Mouse (Mus musculus) hindbrain, postnatal 0 days (tissue): ENCODE measurements around the gene Mus81. TPM values are rescaled to one million over a fixed set of nuclear protein-coding genes. Genes with fewer than 3 reads are reported as not detected.

Experiments
- ATAC-seq: fragments of 200-750 bp; cut with Nextera tagmentation; 2 replicates; pipeline ENCODE4 v1.8.0; 2017; ENCODE audit warnings: mild to moderate bottlenecking, moderate TSS enrichment, moderate library complexity
- DNase-seq: peaks from one replicate; pipeline ENCODE4 v3.0.0-alpha.2; 2015; ENCODE audit warnings: low spot score
- H3K27ac ChIP-seq: fragments of 300-500 bp; sonication (generic); 2 replicates; pipeline ENCODE4 v1.5.1; 2014; ENCODE audit warnings: mild to moderate bottlenecking
- H3K27me3 ChIP-seq: fragments of 300-500 bp; sonication (generic); 2 replicates; pipeline ENCODE4 v1.6.1; 2014; ENCODE audit warnings: low read length, mixed read lengths; ENCODE audit not compliant: insufficient read depth
- H3K36me3 ChIP-seq: fragments of 300-500 bp; sonication (generic); 2 replicates; pipeline ENCODE4 v1.6.1; 2014; ENCODE audit warnings: low read length, mixed read lengths; ENCODE audit not compliant: insufficient read depth
- H3K4me1 ChIP-seq: fragments of 300-500 bp; sonication (generic); 2 replicates; pipeline ENCODE4 v1.6.1; 2014; ENCODE audit warnings: antibody characterized with exemption, low read length, mixed read lengths; ENCODE audit not compliant: insufficient read depth
- H3K4me2 ChIP-seq: fragments of 300-500 bp; sonication (generic); 2 replicates; pipeline ENCODE4 v1.6.1; 2014; ENCODE audit warnings: low read depth, mild to moderate bottlenecking, low read length, moderate library complexity, mixed read lengths
- H3K4me3 ChIP-seq: fragments of 300-500 bp; sonication (generic); 2 replicates; pipeline ENCODE4 v1.5.1; 2014; ENCODE audit warnings: low read length
- H3K9ac ChIP-seq: fragments of 300-500 bp; sonication (generic); replicated peaks from 2 replicates; pipeline ENCODE4 v1.6.1; 2014; ENCODE audit warnings: mild to moderate bottlenecking, low read length, moderate library complexity, mixed read lengths
- H3K9me3 ChIP-seq: fragments of 300-500 bp; sonication (generic); 2 replicates; pipeline ENCODE4 v1.6.1; 2016; ENCODE audit warnings: low read length, mixed read lengths
- CTCF ChIP-seq: IDR thresholded peaks from 2 replicates; pipeline ENCODE4 v1.5.1; 2016; ENCODE audit warnings: antibody characterized with exemption, control low read depth, low read depth
- WGBS: fragments of 180-500 bp; shearing (Covaris S2); extraction: QIAGEN DNeasy Blood & Tissue Kit; methylation state at CpG from one replicate; pipeline ENCODE4 v1.1.7; 2014; 5-methylcytosine and 5-hydroxymethylcytosine counted together
- polyA plus RNA-seq: library from polyadenylated mRNA; unstranded; fragments of >200 nt; fragmentation: Nextera tagmentation; extraction: Ambion mirVana; gene quantifications from 2 replicates; pipeline ENCODE4 v1.2.1, GENCODE M21; 2015
- total RNA-seq: library from RNA; depleted of rRNA; stranded (reverse); fragments of >200 nt; gene quantifications from 2 replicates; pipeline ENCODE4 v1.2.3, GENCODE M21; 2014

The Mus81 gene
- total and polyA plus RNA-seq, 2 experiments from 2014 or later, result 27.4 to 58.8 TPM

GRCm38 (mm10) chr19:5516906-5517505, 28.8 kb upstream of the Mus81 start:
- no peak for TF ChIP-seq CTCF
- no peak overlapping the region for H3K9ac ChIP-seq
- 78% methylated on average over 8 of the region's 8 CpGs for WGBS
- H3K27ac ChIP-seq, result no peak overlapping the region
- H3K4me3 ChIP-seq, result no peak overlapping the region
- H3K36me3 ChIP-seq, result no peaks in the 10 kb centered on the region
- no peaks in the 10 kb centered on the region for H3K9me3 ChIP-seq
- ATAC-seq (no peak), DNase-seq (no peak)
- H3K4me1 ChIP-seq, result 0 out of 2 replicates have a peak, but pooled peaks cover 5% of the 10 kb centered on the region
- H3K4me2 ChIP-seq, result no peak overlapping the region
- no peaks in the 10 kb centered on the region for H3K27me3 ChIP-seq

DNA sequence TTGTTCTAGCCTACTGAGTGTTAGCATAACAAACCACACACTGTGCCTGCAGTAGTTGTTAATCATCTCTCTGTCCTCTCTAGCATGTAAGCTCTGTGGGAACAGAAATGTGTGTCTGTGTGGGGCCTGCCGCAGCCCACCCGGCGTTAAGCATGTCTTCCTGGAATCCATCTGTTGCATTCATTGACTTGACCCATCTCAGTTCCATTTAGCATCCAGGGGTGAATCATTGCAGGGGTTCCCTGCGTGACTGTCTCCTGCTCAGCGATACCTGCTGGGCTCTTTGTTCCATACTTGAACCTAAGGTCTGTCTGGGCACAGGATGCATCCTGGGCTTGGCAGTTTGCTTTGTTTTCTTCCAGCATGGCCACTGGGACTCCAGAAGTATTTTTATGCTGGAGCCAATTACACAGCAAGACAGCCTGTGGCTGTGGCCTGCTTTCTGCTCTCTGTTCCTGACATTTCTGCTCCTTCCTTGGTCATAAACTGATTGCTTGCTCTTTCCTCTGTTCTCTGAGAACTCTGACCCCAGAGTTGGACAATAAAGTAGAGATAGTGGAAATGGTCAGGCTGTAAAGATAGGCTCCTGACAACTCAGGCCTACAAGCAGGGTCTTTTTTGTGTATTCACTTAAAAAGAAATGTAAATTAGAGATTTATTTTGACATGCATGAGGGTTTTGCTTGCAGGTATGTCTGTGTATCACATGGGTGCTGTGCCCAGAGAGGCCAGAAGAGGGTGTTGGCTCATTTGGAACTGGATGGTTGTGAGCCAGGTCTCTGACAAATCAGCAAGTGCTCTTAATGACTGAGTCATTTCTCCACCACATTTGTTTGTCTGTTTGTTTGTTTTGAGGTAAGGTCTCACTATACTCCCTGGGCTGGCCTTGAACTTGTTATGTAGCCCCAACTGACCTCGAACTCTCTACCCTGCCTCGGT, 27.9 kb upstream of the Mus81 start:
- no peak overlapping the region for H3K4me2 ChIP-seq

GRCm38 (mm10) chr19:5513005-5513349, 24.8 kb upstream of the Mus81 start:
- no peaks in the 10 kb centered on the region for H3K9me3 ChIP-seq
- no peaks in the 10 kb centered on the region for H3K27me3 ChIP-seq
- no peak overlapping the region for H3K4me2 ChIP-seq
- H3K9ac ChIP-seq, result no peak overlapping the region
- H3K36me3 ChIP-seq, result no peaks in the 10 kb centered on the region
- peaks cover 16% of the 10 kb centered on the region for H3K4me1 ChIP-seq
- no peak for ATAC-seq
- no peak overlapping the region for H3K27ac ChIP-seq
- WGBS, result 86% methylated on average over 3 of the region's 3 CpGs
- no peak for TF ChIP-seq CTCF
- no peak overlapping the region for H3K4me3 ChIP-seq
- DNase-seq, result no peak

More for the DNA sequence above, 27.9 kb upstream of the Mus81 start:
- no peak overlapping the region for H3K9ac ChIP-seq
- no peaks in the 10 kb centered on the region for H3K27me3 ChIP-seq
- TF ChIP-seq CTCF, result no peak; the same call in 1 of the 2 replicates
- no peaks in the 10 kb centered on the region for H3K9me3 ChIP-seq
- DNase-seq (no peak), ATAC-seq (no peak)
- H3K4me1 ChIP-seq, result 0 out of 2 replicates have a peak, but pooled peaks cover 5% of the 10 kb centered on the region
- no peak overlapping the region for H3K27ac ChIP-seq
- 53% methylated on average over 7 of the region's 7 CpGs for WGBS
- no peaks in the 10 kb centered on the region for H3K36me3 ChIP-seq
- H3K4me3 ChIP-seq, result no peak overlapping the region

- ATAC-seq (no peak), DNase-seq (peak; percentile 39)
- H3K27ac ChIP-seq, result no peak overlapping the region
- no peak overlapping the region for H3K9ac ChIP-seq
- H3K4me2 ChIP-seq, result peak overlapping the region; percentile 23
- peaks cover 16% of the 10 kb centered on the region for H3K4me1 ChIP-seq
- no peaks in the 10 kb centered on the region for H3K36me3 ChIP-seq
- H3K9me3 ChIP-seq, result no peaks in the 10 kb centered on the region
- H3K27me3 ChIP-seq, result no peaks in the 10 kb centered on the region
- 77% methylated on average over 12 of the region's 12 CpGs for WGBS
- TF ChIP-seq CTCF, result no peak
- H3K4me3 ChIP-seq, result no peak overlapping the region
These were observed 24.1 kb upstream of the Mus81 start for GRCm38 (mm10) chr19:5512091-5513004.

DNA sequence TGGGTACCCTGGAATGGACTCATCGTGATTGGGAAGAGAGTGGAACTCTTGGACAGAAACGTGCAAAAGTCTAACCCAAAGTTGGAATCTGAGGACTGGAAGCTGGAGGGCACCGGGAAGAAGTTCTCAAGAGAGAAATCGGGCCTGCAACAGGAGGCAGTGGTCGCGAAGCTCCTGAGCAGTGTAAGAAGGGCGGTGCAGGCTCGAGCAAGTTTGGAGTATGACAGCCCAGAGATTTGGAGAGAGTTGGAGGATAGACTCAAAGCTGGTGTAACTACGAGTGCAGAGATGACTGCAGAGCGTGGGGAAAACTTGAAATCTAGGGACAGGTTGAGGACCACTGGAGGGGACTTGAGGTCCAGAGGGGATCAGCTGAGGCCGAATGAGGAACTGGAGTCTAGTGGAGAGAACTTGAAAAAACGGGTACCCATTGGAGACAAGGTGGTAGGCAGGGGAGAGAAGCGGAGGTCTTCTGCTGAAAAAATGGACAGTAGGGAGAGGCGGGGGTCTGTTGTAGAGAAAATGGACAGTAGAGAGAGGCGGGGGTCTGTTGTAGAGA, 23.0 kb upstream of the Mus81 start:
- peaks cover 16% of the 10 kb centered on the region for H3K4me1 ChIP-seq
- H3K27me3 ChIP-seq, result no peaks in the 10 kb centered on the region
- H3K27ac ChIP-seq, result peak overlapping the region; percentile 27; the same call in 1 of the 2 replicates
- WGBS, result 47% methylated on average over 15 of the region's 15 CpGs
- TF ChIP-seq CTCF, result no peak
- peak overlapping the region; percentile 80 for H3K4me2 ChIP-seq
- no peak for DNase-seq
- ATAC-seq, result no peak
- no peaks in the 10 kb centered on the region for H3K9me3 ChIP-seq
- H3K36me3 ChIP-seq, result no peaks in the 10 kb centered on the region
- peak overlapping the region; percentile 53 for H3K4me3 ChIP-seq
- peak overlapping the region; percentile 70 for H3K9ac ChIP-seq
